17 mouse cellular contexts compared by ENCODE assay signal in genomic region chr11:53616748-53617558, GRCm38 (mm10). TPM values are rescaled to one million over a fixed set of nuclear protein-coding genes. Genes with fewer than 3 reads are reported as not detected.
DNase-seq lines count a peak whose midpoint lies in the region; ATAC-seq and TF ChIP-seq lines count a peak whose summit lies in the region.
"Had no signal": no experiment of that assay in that cellular context is flagged by ENCODE, and none has a peak within 500 bp of the region (broad histone marks: within the 10 kb centered on the region; RNA-seq: fewer than 3 reads in every experiment).

No protein-coding gene starts in this region.

- H3K27me3 ChIP-seq in liver, embryonic 16.5 days (ENCODE audit: control insufficient read depth, insufficient read depth, low read depth, low read length): no peaks in the 10 kb centered on the region
- no peaks in the 10 kb centered on the region for H3K27me3 ChIP-seq in cerebellum, adult 2 months (ENCODE audit: control insufficient read depth, insufficient read depth, low read length)

- H3K9ac ChIP-seq in liver, embryonic 16.5 days (ENCODE audit: low read depth, low read length): no peak overlapping the region
- H3K9ac ChIP-seq: forebrain, postnatal 0 days had no signal

- H3K9me3 ChIP-seq in liver, embryonic 16.5 days (replicated peaks; ENCODE audit: control insufficient read depth, low read length): no peaks in the 10 kb centered on the region
- H3K9me3 ChIP-seq: limb, embryonic 10.5 days had no signal

- H3K4me3 ChIP-seq in liver, embryonic 16.5 days (ENCODE audit: low read depth, low read length): no peak overlapping the region
- no peak overlapping the region for H3K4me3 ChIP-seq in cerebellum, adult 2 months (replicated peaks; ENCODE audit: insufficient read depth, low read depth, low read length)
- H3K4me3 ChIP-seq: limb, embryonic 10.5 days had no signal

- TF ChIP-seq POLR2A in cerebellum, adult 2 months (IDR thresholded peaks at IDR 0.05; ENCODE audit: borderline replicate concordance, insufficient read depth, low read length): no peak

- H3K27ac ChIP-seq in liver, embryonic 16.5 days (ENCODE audit: low read length): peak overlapping the region; percentile 30; the same call in 1 of the 2 replicates
- no peak overlapping the region for H3K27ac ChIP-seq in cerebellum, adult 2 months (ENCODE audit: insufficient read depth, low read length)
- H3K27ac ChIP-seq: limb, embryonic 10.5 days; stomach, postnatal 0 days had no signal

- peaks cover 16% of the 10 kb centered on the region for H3K4me1 ChIP-seq in liver, embryonic 16.5 days (ENCODE audit: control insufficient read depth, low read depth, low read length)
- no peaks in the 10 kb centered on the region for H3K4me1 ChIP-seq in cerebellum, adult 2 months (ENCODE audit: control insufficient read depth, insufficient read depth, low read length)
- H3K4me1 ChIP-seq: limb, embryonic 10.5 days had no signal

- no peak for TF ChIP-seq CTCF in cerebellum, adult 2 months (IDR thresholded peaks at IDR 0.05; ENCODE audit: borderline replicate concordance, insufficient read depth, low read depth, low read length)

- H3K36me3 ChIP-seq in liver, embryonic 16.5 days (ENCODE audit: control insufficient read depth, insufficient read depth): no peaks in the 10 kb centered on the region
- H3K36me3 ChIP-seq: limb, embryonic 10.5 days had no signal

- peak; percentile 79 for ATAC-seq in granulocyte monocyte progenitor cell, adult 5-6 weeks (replicated peaks; ENCODE audit: poor library complexity, severe bottlenecking)
- ATAC-seq in liver, embryonic 16.5 days (ENCODE audit: low read depth): peak; percentile 59; the same call in 1 of the 2 replicates
- no peak for ATAC-seq in erythroblast, adult 5-6 weeks (replicated peaks; ENCODE audit: low FRiP score, poor library complexity, severe bottlenecking)
- ATAC-seq: forebrain, postnatal 0 days had no signal

- peak; percentile 27 for DNase-seq in lung, postnatal 10 days
- DNase-seq in lung, postnatal 14 days: no peak
- no peak for DNase-seq in cerebellum, adult 2 months
- no peak for DNase-seq in testis, postnatal 14 days (ENCODE audit: low spot score)
- no peak for DNase-seq in cerebellum, adult 18-20 months
- DNase-seq: adrenal gland, adult 2 months; forebrain, postnatal 0 days; layer of hippocampus, adult 9-11 months had no signal

- no peak overlapping the region for H3K4me2 ChIP-seq in liver, embryonic 16.5 days (ENCODE audit: low read depth, low read length)

- WGBS in liver, embryonic 16.5 days (ENCODE audit: insufficient replicate concordance): 47% methylated on average over 8 of the region's 8 CpGs
- WGBS in cerebellum, adult 2 months: 83% methylated on average over 8 of the region's 8 CpGs

RNA-seq across cellular contexts. Expression of gene Il4, which starts 1.5 kb away (rescaled TPM):
- total RNA-seq in granulocyte monocyte progenitor cell, adult 5-6 weeks (2014; fragmentation: Nextera tagmentation): 1.5 TPM in 1 of 2 replicates, not detected in the other
- total RNA-seq in granulocyte monocyte progenitor cell, adult 5-6 weeks (2017): not detected in 2 replicates
- 0.20 and 0.27 TPM in 2 replicates for polyA plus RNA-seq in liver, embryonic 16.5 days (2015; fragmentation: Nextera tagmentation; extraction: Ambion mirVana)
- not detected in 2 replicates for total RNA-seq in erythroblast, adult 5-6 weeks (2015; ENCODE audit: low replicate concordance)
- total RNA-seq in erythroblast, adult 5-6 weeks (2017; ENCODE audit: low replicate concordance): 1.1 TPM in 1 of 2 replicates, not detected in the other
- not detected in 2 replicates for polyA plus RNA-seq in cerebellum, adult 2 months (2012; rRNA removed)
- total RNA-seq: adrenal gland, adult 2 months; forebrain, postnatal 0 days had no signal
- polyA plus RNA-seq: adrenal gland, adult 2 months; C2C12 had no signal

RNA-seq across cellular contexts. Expression of gene Il13, which starts 17.5 kb away (rescaled TPM):
- not detected in 2 replicates for total RNA-seq in granulocyte monocyte progenitor cell, adult 5-6 weeks (2014; fragmentation: Nextera tagmentation)
- total RNA-seq in granulocyte monocyte progenitor cell, adult 5-6 weeks (2017): not detected in 2 replicates
- not detected in 2 replicates for polyA plus RNA-seq in liver, embryonic 16.5 days (2015; fragmentation: Nextera tagmentation; extraction: Ambion mirVana)
- not detected in 2 replicates for total RNA-seq in erythroblast, adult 5-6 weeks (2015; ENCODE audit: low replicate concordance)
- total RNA-seq in erythroblast, adult 5-6 weeks (2017; ENCODE audit: low replicate concordance): not detected in 2 replicates
- polyA plus RNA-seq in cerebellum, adult 2 months (2012; rRNA removed): not detected in 2 replicates
- total RNA-seq: adrenal gland, adult 2 months; forebrain, postnatal 0 days; gastrocnemius, postnatal 4 days; neutrophil, adult 5-6 weeks had no signal
- polyA plus RNA-seq: adrenal gland, adult 2 months; C2C12; forebrain, postnatal 0 days; kidney, embryonic 16.5 days; limb, embryonic 10.5 days; stomach, postnatal 0 days had no signal

RNA-seq across cellular contexts. Expression of gene Kif3a, which starts 49.8 kb away (rescaled TPM):
- 7.5 and 11.8 TPM in 2 replicates for total RNA-seq in granulocyte monocyte progenitor cell, adult 5-6 weeks (2014; fragmentation: Nextera tagmentation)
- 2.4 and 5.7 TPM in 2 replicates for total RNA-seq in granulocyte monocyte progenitor cell, adult 5-6 weeks (2017)
- 7.4 and 9.7 TPM in 2 replicates for polyA plus RNA-seq in liver, embryonic 16.5 days (2015; fragmentation: Nextera tagmentation; extraction: Ambion mirVana)
- 1.3 and 4.4 TPM in 2 replicates for total RNA-seq in erythroblast, adult 5-6 weeks (2015; ENCODE audit: low replicate concordance)
- total RNA-seq in erythroblast, adult 5-6 weeks (2017; ENCODE audit: low replicate concordance): 2.8 and 5.2 TPM in 2 replicates
- 91.1 and 93.2 TPM in 2 replicates for polyA plus RNA-seq in cerebellum, adult 2 months (2012; rRNA removed)
